Mouse (Mus musculus) forebrain, embryonic 16.5 days (tissue): ENCODE results near the gene Ctsd. TPM values are rescaled to one million over a fixed set of nuclear protein-coding genes. Genes with fewer than 3 reads are reported as not detected.

Experiments used
- ATAC-seq: fragments of 200-750 bp; cut with Nextera tagmentation; 2 replicates; pipeline ENCODE4 v1.8.0; 2017; ENCODE audit warnings: mild to moderate bottlenecking, moderate library complexity
- H3K27ac ChIP-seq: fragments of 300-500 bp; sonication (generic); 2 replicates; pipeline ENCODE4 v1.5.1; 2014; ENCODE audit warnings: low read length, control low read depth
- H3K27me3 ChIP-seq: fragments of 300-500 bp; sonication (generic); replicated peaks from 2 replicates; pipeline ENCODE4 v1.6.1; 2014; ENCODE audit warnings: low read length; ENCODE audit not compliant: control insufficient read depth, insufficient read depth
- H3K36me3 ChIP-seq: fragments of 300-500 bp; sonication (generic); 2 replicates; pipeline ENCODE4 v1.6.1; 2014; ENCODE audit not compliant: control insufficient read depth, insufficient read depth
- H3K4me1 ChIP-seq: fragments of 300-500 bp; sonication (generic); replicated peaks from 2 replicates; pipeline ENCODE4 v1.6.1; 2014; ENCODE audit warnings: low read length; ENCODE audit not compliant: control insufficient read depth, insufficient read depth
- H3K4me2 ChIP-seq: fragments of 300-500 bp; sonication (generic); 2 replicates; pipeline ENCODE4 v1.6.1; 2014; ENCODE audit warnings: mild to moderate bottlenecking, low read length, control low read depth
- H3K4me3 ChIP-seq: fragments of 300-500 bp; sonication (generic); replicated peaks from 2 replicates; pipeline ENCODE4 v1.5.1; 2014; ENCODE audit warnings: mild to moderate bottlenecking, low read length, control low read depth
- H3K9ac ChIP-seq: fragments of 300-500 bp; sonication (generic); replicated peaks from 2 replicates; pipeline ENCODE4 v1.6.1; 2014; ENCODE audit warnings: low read depth, low read length, control low read depth
- H3K9me3 ChIP-seq: fragments of 300-500 bp; sonication (generic); 2 replicates; pipeline ENCODE4 v1.6.1; 2016; ENCODE audit warnings: low read length; ENCODE audit not compliant: control insufficient read depth
- WGBS: fragments of 180-500 bp; shearing (Covaris S2); extraction: QIAGEN DNeasy Blood & Tissue Kit; methylation state at CpG from one replicate; pipeline ENCODE4 v1.1.7; 2014; 5-methylcytosine and 5-hydroxymethylcytosine counted together
- polyA plus RNA-seq: library from polyadenylated mRNA; unstranded; fragments of >200 nt; fragmentation: Nextera tagmentation; extraction: Ambion mirVana; gene quantifications from 2 replicates; pipeline ENCODE4 v1.2.1, GENCODE M21; 2015

The Ctsd gene
- polyA plus RNA-seq, 1 experiment from 2014 or later, result 203 TPM

GRCm38 (mm10) chr7:142354661-142355233, 33.1 kb downstream of the Ctsd start:
- 78% methylated on average over 8 of the region's 8 CpGs for WGBS
- Histone ChIP-seq H3K4me1 (peaks cover 13% of the 10 kb centered on the region), H3K4me2 (no peak overlapping the region), H3K4me3 (no peak overlapping the region), H3K36me3 (no peaks in the 10 kb centered on the region), H3K27me3 (no peaks in the 10 kb centered on the region), H3K27ac (no peak overlapping the region), H3K9me3 (no peaks in the 10 kb centered on the region), H3K9ac (no peak overlapping the region)
- ATAC-seq, result no peak

- H3K9me3 ChIP-seq, result no peaks in the 10 kb centered on the region
- 75% methylated on average over 5 of the region's 5 CpGs for WGBS
- H3K4me1 ChIP-seq, result peaks cover 18% of the 10 kb centered on the region
Measured at GRCm38 (mm10) chr7:142353854-142354253, 34.0 kb downstream of the Ctsd start.

GRCm38 (mm10) chr7:142351569-142351968, 36.3 kb downstream of the Ctsd start:
- H3K27me3 ChIP-seq, result no peaks in the 10 kb centered on the region
- no peak overlapping the region for H3K4me2 ChIP-seq
- H3K36me3 ChIP-seq, result no peaks in the 10 kb centered on the region
- no peak overlapping the region for H3K4me3 ChIP-seq
- H3K27ac ChIP-seq, result 0 out of 2 replicates have a peak overlapping the region, but pooled peaks have one; percentile 43
- ATAC-seq, result peak; percentile 70
- H3K9ac ChIP-seq, result no peak overlapping the region
- peaks cover 18% of the 10 kb centered on the region for H3K4me1 ChIP-seq
- WGBS, result 52% methylated on average over 5 of the region's 5 CpGs
- H3K9me3 ChIP-seq, result no peaks in the 10 kb centered on the region

More at GRCm38 (mm10) chr7:142353854-142354253, 34.0 kb downstream of the Ctsd start:
- H3K27ac ChIP-seq, result no peak overlapping the region
- ATAC-seq, result no peak
- H3K27me3 ChIP-seq, result no peaks in the 10 kb centered on the region
- H3K4me2 ChIP-seq, result no peak overlapping the region
- H3K4me3 ChIP-seq, result no peak overlapping the region
- H3K9ac ChIP-seq, result no peak overlapping the region
- H3K36me3 ChIP-seq, result no peaks in the 10 kb centered on the region

GRCm38 (mm10) chr7:142349308-142349961, 38.4 kb downstream of the Ctsd start:
- no peak overlapping the region for H3K4me2 ChIP-seq
- H3K27ac ChIP-seq, result peak overlapping the region; percentile 67
- ATAC-seq, result peak; percentile 90
- H3K36me3 ChIP-seq, result no peaks in the 10 kb centered on the region
- H3K27me3 ChIP-seq, result no peaks in the 10 kb centered on the region
- H3K9me3 ChIP-seq, result no peaks in the 10 kb centered on the region
- WGBS, result 12% methylated on average over 9 of the region's 9 CpGs
- 0 out of 2 replicates have a peak overlapping the region, but pooled peaks have one; percentile 2 for H3K9ac ChIP-seq
- H3K4me3 ChIP-seq, result no peak overlapping the region
- H3K4me1 ChIP-seq, result peaks cover 18% of the 10 kb centered on the region

GRCm38 (mm10) chr7:142347542-142347941, 40.3 kb downstream of the Ctsd start:
- no peaks in the 10 kb centered on the region for H3K9me3 ChIP-seq
- no peak overlapping the region for H3K4me3 ChIP-seq
- no peak overlapping the region for H3K4me2 ChIP-seq
- no peak overlapping the region for H3K27ac ChIP-seq
- no peaks in the 10 kb centered on the region for H3K36me3 ChIP-seq
- no peaks in the 10 kb centered on the region for H3K27me3 ChIP-seq
- 91% methylated on average over 4 of the region's 4 CpGs for whole genome bisulfite sequencing
- peaks cover 18% of the 10 kb centered on the region for H3K4me1 ChIP-seq
- ATAC-seq, result no peak
- no peak overlapping the region for H3K9ac ChIP-seq

- no peak for ATAC-seq
- Histone ChIP-seq H3K36me3 (no peaks in the 10 kb centered on the region), H3K9ac (no peak overlapping the region), H3K4me2 (no peak overlapping the region), H3K27ac (no peak overlapping the region), H3K9me3 (no peaks in the 10 kb centered on the region), H3K27me3 (no peaks in the 10 kb centered on the region), H3K4me3 (no peak overlapping the region), H3K4me1 (no peaks in the 10 kb centered on the region)
- WGBS, result 86% methylated on average over 3 of the region's 3 CpGs
Measured at GRCm38 (mm10) chr7:142342247-142342640, 45.6 kb downstream of the Ctsd start.

GRCm38 (mm10) chr7:142341564-142342246, 46.1 kb downstream of the Ctsd start:
- no peaks in the 10 kb centered on the region for H3K27me3 ChIP-seq
- H3K4me2 ChIP-seq, result no peak overlapping the region
- no peaks in the 10 kb centered on the region for H3K9me3 ChIP-seq
- WGBS, result 76% methylated on average over 10 of the region's 10 CpGs
- no peak overlapping the region for H3K27ac ChIP-seq
- no peak overlapping the region for H3K4me3 ChIP-seq
- H3K4me1 ChIP-seq, result no peaks in the 10 kb centered on the region
- H3K9ac ChIP-seq, result no peak overlapping the region
- no peaks in the 10 kb centered on the region for H3K36me3 ChIP-seq
- no peak for ATAC-seq

- 64% methylated on average over 10 of the region's 10 CpGs for WGBS
Measured at GRCm38 (mm10) chr7:142340269-142340970, 47.4 kb downstream of the Ctsd start.

GRCm38 (mm10) chr7:142335151-142335550, 52.7 kb downstream of the Ctsd start:
- peak; percentile 26; the same call in 1 of the 2 replicates for ATAC-seq
- 60% methylated on average over 8 of the region's 8 CpGs for WGBS
- Histone ChIP-seq H3K4me2 (no peak overlapping the region), H3K36me3 (no peaks in the 10 kb centered on the region), H3K9me3 (no peaks in the 10 kb centered on the region), H3K4me1 (no peaks in the 10 kb centered on the region; the same call in 1 of the 2 replicates), H3K27me3 (no peaks in the 10 kb centered on the region), H3K27ac (no peak overlapping the region), H3K4me3 (no peak overlapping the region), H3K9ac (no peak overlapping the region)

More at GRCm38 (mm10) chr7:142340269-142340970, 47.4 kb downstream of the Ctsd start:
- H3K4me1 ChIP-seq, result no peaks in the 10 kb centered on the region
- H3K9me3 ChIP-seq, result no peaks in the 10 kb centered on the region
- no peak overlapping the region for H3K4me3 ChIP-seq
- no peak overlapping the region for H3K4me2 ChIP-seq
- H3K36me3 ChIP-seq, result no peaks in the 10 kb centered on the region
- no peaks in the 10 kb centered on the region for H3K27me3 ChIP-seq
- H3K27ac ChIP-seq, result no peak overlapping the region
- ATAC-seq, result no peak
- H3K9ac ChIP-seq, result no peak overlapping the region
